Mouse (Mus musculus): ENCODE measurements around the gene Tbc1d1.

The Tbc1d1 gene

GRCm38 (mm10) chr5:64277646-64278191, 121.6 kb downstream of the Tbc1d1 start:
- no peak for DNase-seq (ENCODE audit: extremely low spot score, low spot score)

- DNase-seq (ENCODE audit: extremely low spot score, low spot score), result no peak
These were observed 123.6 kb downstream of the Tbc1d1 start for GRCm38 (mm10) chr5:64279668-64280067.

GRCm38 (mm10) chr5:64280191-64280590, 124.1 kb downstream of the Tbc1d1 start:
- no peak for DNase-seq (ENCODE audit: extremely low spot score, low spot score)

- DNase-seq (ENCODE audit: extremely low spot score, low spot score), result no peak
These were observed 124.5 kb downstream of the Tbc1d1 start for GRCm38 (mm10) chr5:64280613-64281012.

- no peak for DNase-seq (ENCODE audit: extremely low spot score, low spot score)
These were observed 125.6 kb downstream of the Tbc1d1 start for GRCm38 (mm10) chr5:64281674-64282073.

- no peak for DNase-seq (ENCODE audit: extremely low spot score, low spot score)
These were observed 126.5 kb downstream of the Tbc1d1 start for GRCm38 (mm10) chr5:64282594-64282993.

GRCm38 (mm10) chr5:64285289-64285688, 129.2 kb downstream of the Tbc1d1 start:
- DNase-seq (ENCODE audit: extremely low spot score, low spot score), result no peak

GRCm38 (mm10) chr5:64285851-64286250, 129.7 kb downstream of the Tbc1d1 start:
- DNase-seq (ENCODE audit: extremely low spot score, low spot score), result no peak

- no peak for DNase-seq (ENCODE audit: extremely low spot score, low spot score)
These were observed 131.2 kb downstream of the Tbc1d1 start for GRCm38 (mm10) chr5:64287287-64287686.

GRCm38 (mm10) chr5:64288031-64288928, 132.2 kb downstream of the Tbc1d1 start:
- no peak for DNase-seq (ENCODE audit: extremely low spot score, low spot score)

GRCm38 (mm10) chr5:64289202-64290060, 133.3 kb downstream of the Tbc1d1 start:
- peak; percentile 57 for DNase-seq (ENCODE audit: extremely low spot score, low spot score)

GRCm38 (mm10) chr5:64290061-64290345, 133.9 kb downstream of the Tbc1d1 start:
- DNase-seq (ENCODE audit: extremely low spot score, low spot score), result no peak

- DNase-seq (ENCODE audit: extremely low spot score, low spot score), result no peak
These were observed 135.6 kb downstream of the Tbc1d1 start for GRCm38 (mm10) chr5:64291657-64292056.

GRCm38 (mm10) chr5:64295621-64296020, 139.5 kb downstream of the Tbc1d1 start:
- DNase-seq (ENCODE audit: extremely low spot score, low spot score), result no peak

- no peak for DNase-seq (ENCODE audit: extremely low spot score, low spot score)
These were observed 140.2 kb downstream of the Tbc1d1 start for GRCm38 (mm10) chr5:64296328-64296727.

- no peak for DNase-seq (ENCODE audit: extremely low spot score, low spot score)
These were observed 141.0 kb downstream of the Tbc1d1 start for GRCm38 (mm10) chr5:64297100-64297499.

GRCm38 (mm10) chr5:64298331-64299036, 142.4 kb downstream of the Tbc1d1 start:
- DNase-seq (ENCODE audit: extremely low spot score, low spot score), result no peak

GRCm38 (mm10) chr5:64299508-64300324, 143.6 kb downstream of the Tbc1d1 start:
- no peak for DNase-seq (ENCODE audit: extremely low spot score, low spot score)

- DNase-seq (ENCODE audit: extremely low spot score, low spot score), result no peak
These were observed 145.1 kb downstream of the Tbc1d1 start for GRCm38 (mm10) chr5:64301246-64301645.

GRCm38 (mm10) chr5:64307289-64307688, 151.2 kb downstream of the Tbc1d1 start:
- no peak for DNase-seq (ENCODE audit: extremely low spot score, low spot score)

GRCm38 (mm10) chr5:64312295-64312694, 156.2 kb downstream of the Tbc1d1 start:
- DNase-seq (ENCODE audit: extremely low spot score, low spot score), result no peak

All from neural tube, embryonic 10.5 days (tissue).